Comparison of ENCODE assay signal across 13 mouse cellular contexts in the genomic region with DNA sequence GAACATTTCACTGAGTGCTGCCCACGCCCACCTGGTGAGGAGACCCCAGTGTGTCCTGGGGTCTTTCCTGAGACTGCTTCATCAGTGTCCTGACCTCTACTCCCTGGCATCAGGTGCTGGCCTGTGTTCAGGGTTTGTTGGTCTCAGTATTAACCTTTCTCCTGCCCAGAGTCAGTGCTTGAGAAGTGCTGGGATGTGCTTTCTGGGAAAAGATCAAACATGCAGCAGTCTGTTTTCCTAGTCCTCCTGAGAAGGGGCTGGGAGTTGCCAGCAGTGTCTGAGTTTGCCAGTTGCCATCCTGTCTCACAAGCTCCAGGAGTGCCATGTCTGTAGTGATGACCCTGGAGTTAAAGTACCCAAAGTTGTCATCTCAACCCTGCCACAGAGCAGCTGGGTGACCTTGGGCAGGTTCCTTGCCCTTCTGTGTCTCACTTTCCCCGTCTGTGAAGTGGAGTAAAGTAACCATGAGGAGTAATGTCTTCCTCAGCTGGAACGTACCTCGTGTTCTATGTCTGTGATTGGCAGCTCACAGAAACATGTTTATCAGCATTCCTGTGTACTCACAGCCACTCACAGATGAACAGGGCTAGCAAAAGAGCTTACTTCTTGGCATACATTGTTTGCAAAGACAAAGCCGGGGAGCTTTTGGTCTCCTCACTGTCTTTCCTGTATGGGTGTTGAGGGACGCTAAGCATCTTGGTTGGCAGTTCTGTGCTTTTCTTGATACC.
"Had no signal": no experiment of that assay in that cellular context is flagged by ENCODE, and none has a peak within 500 bp of the region (broad histone marks: within the 10 kb centered on the region; RNA-seq: fewer than 3 reads in every experiment).

No protein-coding gene starts in this region.

- H3K4me1 ChIP-seq: liver, embryonic 15.5 days had no signal

- H3K4me2 ChIP-seq: liver, embryonic 11.5 days; liver, embryonic 15.5 days; lung, embryonic 14.5 days; midbrain, embryonic 11.5 days; midbrain, embryonic 15.5 days; neural tube, embryonic 12.5 days had no signal

- DNase-seq: lung, embryonic 14.5 days; thymus, postnatal 4 days had no signal

- H3K9ac ChIP-seq: liver, embryonic 15.5 days; lung, embryonic 14.5 days; midbrain, embryonic 15.5 days; neural tube, embryonic 12.5 days had no signal

- H3K36me3 ChIP-seq: liver, embryonic 15.5 days; midbrain, embryonic 15.5 days had no signal

- H3K9me3 ChIP-seq: limb, embryonic 10.5 days; liver, embryonic 15.5 days; megakaryocyte, embryonic 14.5 days; midbrain, embryonic 15.5 days; neural tube, embryonic 12.5 days had no signal

- H3K27ac ChIP-seq: kidney, postnatal 0 days; left cerebral cortex, adult 2 months; limb, embryonic 10.5 days; liver, embryonic 15.5 days; macrophage; midbrain, embryonic 15.5 days; neural tube, embryonic 12.5 days; stomach, postnatal 0 days had no signal

- ATAC-seq: midbrain, embryonic 15.5 days had no signal

- H3K4me3 ChIP-seq: left cerebral cortex, adult 2 months; limb, embryonic 10.5 days; liver, embryonic 15.5 days; megakaryocyte, embryonic 14.5 days; midbrain, embryonic 15.5 days; neural tube, embryonic 12.5 days had no signal

- H3K27me3 ChIP-seq: liver, embryonic 15.5 days; megakaryocyte, embryonic 14.5 days; midbrain, embryonic 15.5 days; neural tube, embryonic 12.5 days had no signal
